Mouse (Mus musculus): ENCODE results near the gene Pabpn1l.

Gene Pabpn1l

GRCm38 (mm10) chr8:122620446-122620845 lies 2.1 kb downstream of the Pabpn1l start:
- in situ Hi-C loops (cut with MboI, MseI): loop anchor here (5.0 kb wide), 1 partner anchor 207 kb away; no protein-coding TSS in a partner anchor

GRCm38 (mm10) chr8:122618660-122619378 lies 3.7 kb downstream of the Pabpn1l start:
- in situ Hi-C loops (cut with MboI, MseI): loop anchor here (10.0 kb wide), 1 partner anchor 624 kb away; no protein-coding TSS in a partner anchor

GRCm38 (mm10) chr8:122617947-122618546 lies 4.5 kb downstream of the Pabpn1l start:
- in situ Hi-C loops (cut with MboI, MseI): loop anchor here (10.0 kb wide), 1 partner anchor 623 kb away; no protein-coding TSS in a partner anchor

- in situ Hi-C loops (cut with MboI, MseI): loop anchor here (10.0 kb wide), 1 partner anchor 622 kb away; no protein-coding TSS in a partner anchor
Observed at GRCm38 (mm10) chr8:122616181-122616905, 6.2 kb downstream of the Pabpn1l start.

- in situ Hi-C loops (cut with MboI, MseI): loop anchor here (10.0 kb wide), 1 partner anchor 617 kb away; no protein-coding TSS in a partner anchor
Observed at GRCm38 (mm10) chr8:122611295-122612133, 11.0 kb downstream of the Pabpn1l start, which contains the start of the genes Galns and Trappc2l. Gene Galns (minus strand): TSS chr8:122611463. Gene Trappc2l (plus strand): TSS chr8:122611640.

- in situ Hi-C loops (cut with MboI, MseI): loop anchor here (10.0 kb wide), 1 partner anchor 616 kb away; no protein-coding TSS in a partner anchor
Observed at GRCm38 (mm10) chr8:122610612-122611277, 11.8 kb downstream of the Pabpn1l start.

- in situ Hi-C loops (cut with MboI, MseI): loop anchor here (10.0 kb wide), 1 partner anchor 615 kb away; no protein-coding TSS in a partner anchor
Observed at GRCm38 (mm10) chr8:122610209-122610608, 12.3 kb downstream of the Pabpn1l start.

GRCm38 (mm10) chr8:122606810-122607209 lies 15.7 kb downstream of the Pabpn1l start:
- in situ Hi-C loops (cut with MboI, MseI): no loop called here

- in situ Hi-C loops (cut with MboI, MseI): no loop called here
Observed at GRCm38 (mm10) chr8:122605367-122605766, 17.2 kb downstream of the Pabpn1l start.

GRCm38 (mm10) chr8:122604640-122605039 lies 17.9 kb downstream of the Pabpn1l start:
- in situ Hi-C loops (cut with MboI, MseI): no loop called here

- in situ Hi-C loops (cut with MboI, MseI): no loop called here
Observed at GRCm38 (mm10) chr8:122600666-122601065, 21.9 kb downstream of the Pabpn1l start.

GRCm38 (mm10) chr8:122596031-122596430 lies 26.5 kb downstream of the Pabpn1l start:
- in situ Hi-C loops (cut with MboI, MseI): no loop called here

- in situ Hi-C loops (cut with MboI, MseI): no loop called here
Observed at GRCm38 (mm10) chr8:122593783-122594507, 28.6 kb downstream of the Pabpn1l start.

GRCm38 (mm10) chr8:122593240-122593639 lies 29.3 kb downstream of the Pabpn1l start:
- in situ Hi-C loops (cut with MboI, MseI): no loop called here

- in situ Hi-C loops (cut with MboI, MseI): no loop called here
Observed at GRCm38 (mm10) chr8:122586749-122587148, 35.8 kb downstream of the Pabpn1l start.

- in situ Hi-C loops (cut with MboI, MseI): no loop called here
Observed at GRCm38 (mm10) chr8:122586171-122586570, 36.4 kb downstream of the Pabpn1l start.

GRCm38 (mm10) chr8:122585411-122585891 lies 37.1 kb downstream of the Pabpn1l start:
- in situ Hi-C loops (cut with MboI, MseI): no loop called here

- in situ Hi-C loops (cut with MboI, MseI): no loop called here
Observed at GRCm38 (mm10) chr8:122584981-122585380, 37.6 kb downstream of the Pabpn1l start.

- in situ Hi-C loops (cut with MboI, MseI): no loop called here
Observed at GRCm38 (mm10) chr8:122580926-122581325, 41.6 kb downstream of the Pabpn1l start.

GRCm38 (mm10) chr8:122579196-122579595 lies 43.3 kb downstream of the Pabpn1l start:
- in situ Hi-C loops (cut with MboI, MseI): no loop called here
